Mouse (Mus musculus) hindbrain, embryonic 12.5 days (tissue): ENCODE data around the gene Lrrc8d. TPM values are rescaled to one million over a fixed set of nuclear protein-coding genes. Genes with fewer than 3 reads are reported as not detected.

Experiments
- ATAC-seq: fragments of 200-750 bp; cut with Nextera tagmentation; 2 replicates; pipeline ENCODE4 v1.8.0; 2017; ENCODE audit warnings: moderate TSS enrichment; ENCODE audit not compliant: low FRiP score
- H3K27ac ChIP-seq: fragments of 300-500 bp; sonication (generic); 2 replicates; pipeline ENCODE4 v1.5.1; 2016; ENCODE audit warnings: mild to moderate bottlenecking
- H3K27me3 ChIP-seq: fragments of 300-500 bp; sonication (generic); 2 replicates; pipeline ENCODE4 v1.6.1; 2016; ENCODE audit warnings: mild to moderate bottlenecking
- H3K36me3 ChIP-seq: fragments of 300-500 bp; sonication (generic); 2 replicates; pipeline ENCODE4 v1.6.1; 2016; ENCODE audit warnings: mild to moderate bottlenecking
- H3K4me1 ChIP-seq: fragments of 300-500 bp; sonication (generic); 2 replicates; pipeline ENCODE4 v1.6.1; 2016
- H3K4me2 ChIP-seq: fragments of 300-500 bp; sonication (generic); replicated peaks from 2 replicates; pipeline ENCODE4 v1.6.1; 2016; ENCODE audit warnings: mild to moderate bottlenecking
- H3K4me3 ChIP-seq: fragments of 300-500 bp; sonication (generic); 2 replicates; pipeline ENCODE4 v1.5.1; 2016; ENCODE audit warnings: mild to moderate bottlenecking
- H3K9ac ChIP-seq: fragments of 300-500 bp; sonication (generic); 2 replicates; pipeline ENCODE4 v1.6.1; 2016; ENCODE audit warnings: mild to moderate bottlenecking, moderate library complexity
- H3K9me3 ChIP-seq: fragments of 300-500 bp; sonication (generic); replicated peaks from 2 replicates; pipeline ENCODE4 v1.6.1; 2016; ENCODE audit warnings: mild to moderate bottlenecking
- WGBS: fragments of 180-500 bp; shearing (Covaris S2); methylation state at CpG from one replicate; pipeline ENCODE4 v1.1.7; 2016; 5-methylcytosine and 5-hydroxymethylcytosine counted together
- polyA plus RNA-seq: library from polyadenylated mRNA; unstranded; fragments of >200 nt; fragmentation: Nextera tagmentation; extraction: Ambion mirVana; gene quantifications from 2 replicates; pipeline ENCODE4 v1.2.1, GENCODE M21; 2016

Lrrc8d gene
- polyA plus RNA-seq, 1 experiment from 2014 or later, result 35.0 TPM

DNA sequence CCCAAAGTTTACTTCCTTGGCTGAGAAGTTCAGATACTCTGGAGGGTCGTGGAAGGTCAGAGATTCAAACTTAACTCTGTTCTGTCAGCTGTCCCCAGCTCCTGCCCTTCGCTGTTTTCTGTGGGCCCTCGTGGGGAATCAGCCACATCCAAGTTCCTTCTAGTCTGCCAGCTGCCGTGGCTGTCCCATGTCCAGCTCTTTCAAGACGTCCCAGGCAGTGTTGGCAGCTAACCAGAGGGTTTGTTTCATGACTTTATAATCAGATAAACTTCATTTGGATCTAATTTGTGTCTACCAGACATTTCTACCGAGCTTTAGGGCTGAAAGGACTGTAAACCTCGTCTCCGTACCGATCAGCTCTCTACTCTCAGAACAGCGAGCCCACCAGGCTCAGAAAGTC, 87.8 kb downstream of the Lrrc8d start:
- Histone ChIP-seq H3K36me3 (no peaks in the 10 kb centered on the region), H3K9me3 (no peaks in the 10 kb centered on the region), H3K4me2 (no peak overlapping the region), H3K9ac (no peak overlapping the region), H3K4me3 (no peak overlapping the region), H3K4me1 (peaks cover 41% of the 10 kb centered on the region), H3K27ac (peak overlapping the region; percentile 23; the same call in 1 of the 2 replicates), H3K27me3 (no peaks in the 10 kb centered on the region)
- ATAC-seq, result no peak
- WGBS, result 68% methylated on average over 10 of the region's 10 CpGs

DNA sequence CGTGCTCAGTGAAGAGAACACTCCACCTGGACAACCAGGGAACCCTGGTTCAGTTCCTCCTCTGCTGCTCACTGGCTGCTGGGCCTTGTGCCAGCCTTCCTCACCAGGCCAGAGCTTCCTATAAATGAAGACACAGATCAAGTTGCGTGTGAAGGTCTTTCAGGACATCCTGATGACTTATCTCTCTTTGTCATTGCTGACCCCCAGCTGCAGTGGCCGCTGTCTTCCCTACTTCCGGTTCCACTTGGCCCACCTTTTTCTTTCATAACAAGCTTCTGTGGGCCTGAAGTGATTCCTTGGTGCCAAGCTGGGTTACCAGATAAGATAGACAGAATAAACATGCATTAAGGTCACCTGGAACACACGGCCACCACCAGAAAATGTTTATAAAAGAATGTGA, 90.0 kb downstream of the Lrrc8d start:
- Histone ChIP-seq H3K4me3 (no peak overlapping the region), H3K4me2 (no peak overlapping the region), H3K9ac (no peak overlapping the region), H3K4me1 (peaks cover 45% of the 10 kb centered on the region), H3K27ac (no peak overlapping the region), H3K36me3 (no peaks in the 10 kb centered on the region), H3K9me3 (no peaks in the 10 kb centered on the region), H3K27me3 (no peaks in the 10 kb centered on the region)
- 84% methylated on average over 5 of the region's 5 CpGs for WGBS
- no peak for ATAC-seq

DNA sequence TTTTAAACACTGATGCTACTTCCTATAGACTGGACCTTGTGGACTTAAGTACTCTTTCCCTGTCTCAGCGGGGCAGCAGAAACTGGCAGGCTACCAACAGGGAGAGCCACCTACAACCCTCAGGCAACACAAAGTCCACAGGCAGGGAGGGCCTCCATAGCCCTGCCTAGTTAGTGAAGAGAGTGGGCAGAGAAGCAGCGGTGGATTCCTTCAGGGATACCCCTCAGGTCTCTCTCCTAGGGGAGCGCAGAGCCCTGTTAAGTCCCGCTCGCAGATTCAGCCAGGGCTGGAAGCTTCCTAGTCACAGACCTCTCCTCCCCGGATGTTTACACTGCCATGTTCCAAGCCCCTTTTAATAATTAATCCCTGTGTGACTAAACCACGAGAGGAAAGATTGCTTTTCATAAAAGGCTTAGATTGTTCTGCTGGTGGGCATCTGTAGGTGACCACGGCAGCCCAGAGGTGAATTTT, 92.6 kb downstream of the Lrrc8d start:
- H3K36me3 ChIP-seq, result no peaks in the 10 kb centered on the region
- H3K4me1 ChIP-seq, result peaks cover 30% of the 10 kb centered on the region
- no peak overlapping the region for H3K4me3 ChIP-seq
- H3K4me2 ChIP-seq, result peak overlapping the region; percentile 34
- no peak overlapping the region for H3K9ac ChIP-seq
- ATAC-seq, result peak; percentile 36; the same call in 1 of the 2 replicates
- H3K9me3 ChIP-seq, result no peaks in the 10 kb centered on the region
- no peaks in the 10 kb centered on the region for H3K27me3 ChIP-seq
- 26% methylated on average over 8 of the region's 8 CpGs for WGBS
- H3K27ac ChIP-seq, result peak overlapping the region; percentile 70

DNA sequence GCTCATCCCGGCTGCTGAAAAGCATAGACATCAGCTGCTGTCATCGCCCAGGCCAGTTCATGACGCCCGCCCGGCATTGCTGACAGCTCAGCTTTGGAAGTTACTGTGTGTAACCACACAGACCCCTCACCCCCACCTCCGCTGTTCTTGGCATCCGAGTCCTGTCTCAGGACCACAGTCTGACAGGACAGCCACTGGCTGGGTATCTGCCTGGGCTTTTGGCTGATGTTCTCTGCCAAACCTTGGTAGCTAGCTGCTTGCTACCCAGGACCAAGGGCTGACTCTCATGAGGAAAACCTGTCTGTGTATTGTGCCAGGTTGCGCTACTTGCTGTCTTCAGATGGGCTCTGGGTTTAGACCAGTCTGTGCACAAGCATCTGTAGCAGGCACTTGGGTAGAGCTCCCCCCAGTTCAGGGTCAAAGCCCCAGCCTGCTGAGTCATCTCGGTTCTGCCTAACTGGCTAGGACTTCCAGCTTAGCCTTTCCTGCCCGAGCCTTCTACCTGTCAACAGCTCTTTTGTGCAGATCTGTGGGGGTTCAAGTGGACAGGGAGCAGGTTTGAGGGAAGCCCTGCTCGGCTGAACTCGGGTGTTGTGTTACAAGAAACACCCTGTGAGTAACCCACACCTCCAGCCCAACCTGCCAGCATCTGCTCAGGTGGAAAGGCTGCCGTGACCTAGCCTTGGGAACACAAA, 93.2 kb downstream of the Lrrc8d start:
- Histone ChIP-seq H3K27me3 (no peaks in the 10 kb centered on the region), H3K9me3 (no peaks in the 10 kb centered on the region), H3K36me3 (no peaks in the 10 kb centered on the region), H3K9ac (no peak overlapping the region), H3K27ac (peak overlapping the region; percentile 70), H3K4me3 (no peak overlapping the region), H3K4me1 (peaks cover 24% of the 10 kb centered on the region), H3K4me2 (peak overlapping the region; percentile 34)
- ATAC-seq, result peak; percentile 64
- WGBS, result 31% methylated on average over 13 of the region's 13 CpGs

DNA sequence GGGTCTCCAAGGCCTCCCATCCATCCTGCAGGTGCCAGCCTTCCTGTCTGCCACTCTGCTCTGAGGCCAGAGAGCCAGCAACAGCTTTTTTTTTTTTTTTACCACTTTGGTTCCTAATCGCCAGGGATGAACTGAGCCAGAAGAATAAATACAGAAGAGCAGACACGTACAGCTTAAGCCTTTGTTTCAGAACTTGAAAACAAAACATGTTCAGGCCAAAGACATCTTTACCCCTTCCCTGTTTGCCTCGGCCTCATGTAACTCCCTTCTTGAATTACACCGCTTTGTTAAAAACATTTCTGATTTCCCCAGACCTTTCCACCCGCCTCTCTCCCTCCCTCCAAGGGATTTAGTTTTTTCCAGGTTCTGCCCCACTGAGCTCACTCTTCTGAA, 93.8 kb downstream of the Lrrc8d start:
- Histone ChIP-seq H3K9me3 (no peaks in the 10 kb centered on the region), H3K4me1 (peaks cover 24% of the 10 kb centered on the region), H3K4me2 (no peak overlapping the region), H3K27me3 (no peaks in the 10 kb centered on the region), H3K27ac (peak overlapping the region; percentile 70), H3K36me3 (no peaks in the 10 kb centered on the region), H3K4me3 (no peak overlapping the region), H3K9ac (no peak overlapping the region)
- ATAC-seq, result no peak
- WGBS, result 47% methylated on average over 5 of the region's 5 CpGs

DNA sequence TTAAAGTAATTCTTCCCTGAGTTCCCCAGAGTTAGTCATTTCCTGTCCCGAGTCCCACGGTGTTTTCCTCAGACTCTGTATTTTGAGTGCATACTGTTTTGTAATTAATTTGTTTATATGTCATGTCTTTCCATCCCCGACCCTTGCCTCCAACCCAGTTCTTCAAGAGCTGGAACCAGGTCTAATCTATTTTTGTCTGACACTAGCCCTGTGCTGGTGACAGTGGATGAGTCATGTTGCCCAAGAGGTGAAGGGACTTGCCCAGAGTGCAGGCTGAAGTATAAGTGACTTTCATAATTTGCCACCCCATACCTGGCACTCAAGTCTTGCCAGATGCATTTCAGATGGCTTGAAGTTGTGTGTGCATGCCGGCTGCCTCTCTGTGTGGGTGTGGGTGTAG, 98.7 kb downstream of the Lrrc8d start:
- ATAC-seq, result no peak
- whole genome bisulfite sequencing, result 95% methylated on average over 4 of the region's 4 CpGs
- Histone ChIP-seq H3K27me3 (no peaks in the 10 kb centered on the region), H3K4me3 (no peak overlapping the region), H3K9me3 (no peaks in the 10 kb centered on the region), H3K27ac (no peak overlapping the region), H3K4me2 (no peak overlapping the region), H3K36me3 (no peaks in the 10 kb centered on the region), H3K9ac (no peak overlapping the region), H3K4me1 (peaks cover 22% of the 10 kb centered on the region)

DNA sequence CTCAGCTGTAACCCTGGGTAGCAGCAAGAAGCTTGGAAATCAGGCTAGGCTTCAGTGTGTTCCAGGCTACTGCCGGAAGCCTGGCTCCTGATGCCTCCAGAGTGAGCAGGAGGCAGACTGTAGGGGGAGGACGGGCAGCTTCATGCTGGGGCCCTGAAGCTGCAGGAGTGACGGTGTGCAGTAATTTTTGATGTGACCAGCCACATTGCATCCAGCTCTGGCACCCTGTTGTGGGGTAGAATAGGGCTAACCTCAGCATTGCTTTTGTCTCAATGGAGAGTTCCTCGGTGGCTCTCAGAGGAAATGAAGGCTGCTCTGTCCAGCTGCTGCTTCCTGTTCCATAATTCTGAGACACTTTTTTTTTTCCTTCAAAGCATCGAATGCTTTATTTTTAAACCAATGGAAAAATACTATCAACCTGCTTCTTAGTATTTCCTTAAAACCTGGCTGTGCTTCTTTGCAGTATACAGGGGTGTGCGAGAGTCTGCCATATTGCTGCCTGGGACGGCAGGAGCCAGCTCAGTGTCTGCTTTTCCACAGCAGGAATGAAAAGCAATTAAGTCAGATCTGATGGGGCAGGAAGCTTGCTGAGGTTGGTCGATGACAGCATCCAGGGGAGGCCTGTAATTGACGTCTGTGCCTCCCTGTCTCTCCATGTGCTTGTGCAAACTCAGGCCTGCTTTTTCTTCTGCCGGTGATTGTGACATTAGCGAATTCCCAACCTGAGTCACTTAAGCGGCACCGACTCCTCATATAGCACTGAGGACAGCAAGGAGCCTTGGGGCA, 100.3 kb downstream of the Lrrc8d start:
- Histone ChIP-seq H3K4me2 (peak overlapping the region; percentile 14), H3K27me3 (no peaks in the 10 kb centered on the region), H3K27ac (peak overlapping the region; percentile 76), H3K36me3 (no peaks in the 10 kb centered on the region), H3K9me3 (no peaks in the 10 kb centered on the region), H3K4me3 (no peak overlapping the region), H3K4me1 (peaks cover 20% of the 10 kb centered on the region), H3K9ac (no peak overlapping the region)
- peak; percentile 55; the same call in 1 of the 2 replicates for ATAC-seq
- 25% methylated on average over 13 of the region's 13 CpGs for WGBS

DNA sequence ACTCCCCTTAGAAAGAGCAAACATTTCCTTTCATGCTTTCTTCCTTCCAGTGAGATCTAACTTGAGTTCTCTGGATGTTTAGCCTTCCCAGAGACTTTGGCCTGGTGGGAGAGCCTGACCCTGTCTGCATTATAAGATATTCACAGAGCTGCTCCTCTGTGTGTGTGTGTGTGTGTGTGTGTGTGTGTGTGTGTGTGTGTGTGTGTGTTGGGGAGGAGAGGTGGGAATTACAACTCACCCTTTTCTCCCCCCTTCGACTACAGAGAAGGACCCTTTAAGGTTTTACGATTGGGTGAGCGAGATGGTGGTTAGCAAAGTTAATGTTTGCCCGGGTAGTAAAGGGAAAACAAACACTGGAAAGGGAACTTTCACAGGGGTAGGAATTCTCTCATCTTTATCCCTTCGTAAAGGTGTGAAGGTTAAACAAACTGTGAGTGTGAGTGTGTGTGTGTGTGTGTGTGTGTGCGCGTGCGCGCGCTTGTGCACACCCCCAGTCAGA, 101.3 kb downstream of the Lrrc8d start:
- WGBS, result 76% methylated on average over 10 of the region's 10 CpGs

DNA sequence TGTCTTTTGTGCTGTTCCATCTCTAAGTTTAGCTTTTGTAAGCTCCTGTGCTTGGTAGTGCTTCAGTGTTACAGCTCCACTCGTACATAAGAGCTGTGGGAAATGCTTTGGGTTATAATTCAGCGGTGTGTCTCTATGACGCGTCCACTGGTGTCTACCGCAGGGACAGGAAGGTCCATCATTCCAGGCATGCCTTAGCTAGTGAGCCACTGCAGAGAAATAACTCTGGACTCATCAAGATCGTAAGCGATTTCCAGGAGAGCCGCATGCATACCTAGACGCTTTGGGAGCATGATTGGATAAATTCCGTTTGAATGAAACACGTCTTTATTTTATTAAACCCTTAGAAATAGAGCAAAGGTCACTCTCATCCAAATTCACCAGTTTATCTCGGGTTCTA, 106.2 kb downstream of the Lrrc8d start:
- WGBS, result 90% methylated on average over 12 of the region's 12 CpGs
- no peak for ATAC-seq
- Histone ChIP-seq H3K9me3 (no peaks in the 10 kb centered on the region), H3K4me1 (peaks cover under 1% of the 10 kb centered on the region; the same call in 1 of the 2 replicates), H3K36me3 (no peaks in the 10 kb centered on the region), H3K4me3 (no peak overlapping the region), H3K4me2 (no peak overlapping the region), H3K27ac (no peak overlapping the region), H3K27me3 (no peaks in the 10 kb centered on the region), H3K9ac (no peak overlapping the region)

More for the DNA sequence above, 101.3 kb downstream of the Lrrc8d start:
- H3K4me1 ChIP-seq, result peaks cover 20% of the 10 kb centered on the region
- H3K27me3 ChIP-seq, result no peaks in the 10 kb centered on the region
- no peaks in the 10 kb centered on the region for H3K36me3 ChIP-seq
- no peak overlapping the region for H3K4me3 ChIP-seq
- no peak overlapping the region for H3K4me2 ChIP-seq
- ATAC-seq, result no peak
- H3K9me3 ChIP-seq, result no peaks in the 10 kb centered on the region
- no peak overlapping the region for H3K27ac ChIP-seq
- no peak overlapping the region for H3K9ac ChIP-seq

DNA sequence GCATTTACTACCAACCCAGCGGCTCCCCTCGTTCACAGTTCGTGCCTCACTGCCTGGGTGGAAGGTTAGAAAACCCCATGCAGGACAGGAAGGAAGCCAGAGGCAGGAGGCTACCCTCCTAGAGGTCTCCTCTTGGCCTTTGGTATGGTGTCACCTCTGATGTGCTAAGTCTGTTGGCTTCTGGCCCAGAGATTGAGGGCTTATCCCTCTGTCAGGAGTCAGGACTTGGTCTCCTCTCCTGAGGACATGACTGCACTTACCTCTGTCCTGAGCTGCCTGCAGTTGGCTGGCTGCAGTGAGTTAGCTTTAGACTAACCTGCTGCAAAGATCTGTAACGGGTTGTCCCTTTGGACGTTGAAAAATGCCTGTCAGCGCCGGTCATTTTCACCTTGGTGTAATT, 107.7 kb downstream of the Lrrc8d start:
- Histone ChIP-seq H3K4me1 (no peaks in the 10 kb centered on the region; the same call in 1 of the 2 replicates), H3K27me3 (no peaks in the 10 kb centered on the region), H3K4me3 (no peak overlapping the region), H3K4me2 (no peak overlapping the region), H3K27ac (no peak overlapping the region), H3K9ac (no peak overlapping the region), H3K9me3 (peaks cover 5% of the 10 kb centered on the region; the same call in 1 of the 2 replicates), H3K36me3 (peaks cover 11% of the 10 kb centered on the region)
- no peak for ATAC-seq
- WGBS, result 69% methylated on average over 7 of the region's 7 CpGs

DNA sequence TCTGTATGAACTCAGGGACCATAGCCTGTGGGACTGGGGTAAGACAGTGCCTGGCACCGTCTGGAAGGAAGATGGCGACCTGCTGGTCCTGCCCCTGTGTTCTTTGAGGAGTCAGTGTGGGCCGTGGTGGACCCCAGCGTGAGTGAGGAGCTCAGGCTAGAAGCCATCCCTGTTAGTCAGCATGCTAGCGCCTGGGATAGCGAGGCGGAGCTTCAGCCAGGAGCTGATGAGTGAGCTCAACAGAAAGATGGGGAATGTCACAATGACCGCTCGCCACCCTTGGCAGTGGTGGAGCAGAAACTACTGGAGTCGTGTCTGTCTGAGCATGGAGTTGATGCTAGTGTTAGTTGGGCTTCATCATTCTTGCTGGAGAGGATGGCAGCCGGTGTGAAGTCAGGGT, 109.3 kb downstream of the Lrrc8d start:
- Histone ChIP-seq H3K4me3 (no peak overlapping the region), H3K4me2 (no peak overlapping the region), H3K9me3 (peaks cover 13% of the 10 kb centered on the region), H3K4me1 (no peaks in the 10 kb centered on the region; the same call in 1 of the 2 replicates), H3K27me3 (no peaks in the 10 kb centered on the region), H3K36me3 (peaks cover 27% of the 10 kb centered on the region), H3K27ac (no peak overlapping the region), H3K9ac (no peak overlapping the region)
- whole genome bisulfite sequencing, result 86% methylated on average over 11 of the region's 11 CpGs
- ATAC-seq, result no peak

DNA sequence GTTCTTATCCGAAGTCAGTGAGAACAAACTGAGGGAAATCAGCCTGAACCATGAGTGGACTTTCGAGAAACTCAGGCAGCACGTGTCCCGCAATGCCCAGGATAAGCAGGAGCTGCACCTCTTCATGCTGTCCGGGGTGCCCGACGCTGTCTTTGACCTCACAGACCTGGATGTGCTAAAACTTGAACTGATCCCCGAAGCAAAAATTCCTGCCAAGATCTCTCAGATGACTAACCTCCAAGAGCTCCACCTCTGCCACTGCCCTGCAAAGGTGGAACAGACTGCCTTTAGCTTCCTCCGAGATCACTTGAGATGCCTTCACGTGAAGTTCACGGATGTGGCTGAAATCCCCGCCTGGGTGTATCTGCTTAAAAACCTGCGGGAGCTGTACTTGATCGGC, 113.3 kb downstream of the Lrrc8d start:
- H3K4me2 ChIP-seq, result no peak overlapping the region
- ATAC-seq, result no peak
- peaks cover 38% of the 10 kb centered on the region for H3K36me3 ChIP-seq
- no peaks in the 10 kb centered on the region for H3K27me3 ChIP-seq
- WGBS, result 95% methylated on average over 14 of the region's 14 CpGs
- H3K27ac ChIP-seq, result no peak overlapping the region
- peaks cover 1% of the 10 kb centered on the region; the same call in 1 of the 2 replicates for H3K4me1 ChIP-seq
- H3K4me3 ChIP-seq, result no peak overlapping the region
- H3K9me3 ChIP-seq, result peaks cover 13% of the 10 kb centered on the region
- no peak overlapping the region for H3K9ac ChIP-seq
